Mouse (Mus musculus): ENCODE results near the gene Lpar1. TPM values are rescaled to one million over a fixed set of nuclear protein-coding genes. Genes with fewer than 3 reads are reported as not detected.

Gene Lpar1
- polyA plus RNA-seq, 1 experiment from 2014 or later, result 20.6 TPM

Small RNAs within 50 kb of the gene (microRNA-seq; reads per million reads assigned to microRNA genes)
- gene Mir3095, result 1.4 reads per million

Other genes with a start within 250 kb of the Lpar1 start
- gene Olfr267, start 233.8 kb upstream of the Lpar1 start, polyA plus RNA-seq (2015; fragmentation: Nextera tagmentation; extraction: Ambion mirVana), result not detected in 2 replicates